Mouse (Mus musculus) forebrain, embryonic 14.5 days (tissue): Measurements from ENCODE around the gene Apbb2. TPM values are rescaled to one million over a fixed set of nuclear protein-coding genes. Genes with fewer than 3 reads are reported as not detected.
A peak's percentile ranks its signal among the peaks of the same experiment; 100 is the strongest.

Experiments
- ATAC-seq: fragments of 200-750 bp; cut with Nextera tagmentation; 2 replicates; pipeline ENCODE4 v1.8.0; 2017; ENCODE audit warnings: mild to moderate bottlenecking, moderate library complexity
- DNase-seq: peaks from one replicate; pipeline ENCODE4 v3.0.0-alpha.2; 2015; ENCODE audit warnings: low spot score
- H3K27ac ChIP-seq: fragments of 300-500 bp; sonication (generic); 2 replicates; pipeline ENCODE4 v1.5.1; 2014; ENCODE audit warnings: low read depth, mild to moderate bottlenecking, control low read depth, low read length, moderate library complexity
- H3K27me3 ChIP-seq: fragments of 300-500 bp; sonication (generic); replicated peaks from 2 replicates; pipeline ENCODE4 v1.6.1; 2014; ENCODE audit warnings: low read length, control low read depth, mixed read lengths; ENCODE audit not compliant: control insufficient read depth, insufficient read depth
- H3K36me3 ChIP-seq: fragments of 300-500 bp; sonication (generic); 2 replicates; pipeline ENCODE4 v1.6.1; 2014; ENCODE audit warnings: low read length, control low read depth; ENCODE audit not compliant: control insufficient read depth, insufficient read depth
- H3K4me1 ChIP-seq: fragments of 300-500 bp; sonication (generic); 2 replicates; pipeline ENCODE4 v1.6.1; 2014; ENCODE audit warnings: antibody characterized with exemption, low read length, control low read depth; ENCODE audit not compliant: control insufficient read depth, insufficient read depth
- H3K4me2 ChIP-seq: fragments of 300-500 bp; sonication (generic); 2 replicates; pipeline ENCODE4 v1.6.1; 2014; ENCODE audit warnings: mild to moderate bottlenecking, control low read depth, low read length
- H3K4me3 ChIP-seq: fragments of 300-500 bp; sonication (generic); 2 replicates; pipeline ENCODE4 v1.5.1; 2014; ENCODE audit warnings: low read depth, low read length, control low read depth
- H3K9ac ChIP-seq: fragments of 300-500 bp; sonication (generic); 2 replicates; pipeline ENCODE4 v1.6.1; 2014; ENCODE audit warnings: mild to moderate bottlenecking, low read length, control low read depth, moderate library complexity
- H3K9me3 ChIP-seq: fragments of 300-500 bp; sonication (generic); replicated peaks from 2 replicates; pipeline ENCODE4 v1.6.1; 2016; ENCODE audit warnings: low read length, control low read depth, mixed read lengths; ENCODE audit not compliant: control insufficient read depth
- WGBS: fragments of 180-500 bp; shearing (Covaris S2); extraction: QIAGEN DNeasy Blood & Tissue Kit; methylation state at CpG from one replicate; pipeline ENCODE4 v1.1.7; 2014; 5-methylcytosine and 5-hydroxymethylcytosine counted together
- polyA plus RNA-seq: library from polyadenylated mRNA; unstranded; fragments of >200 nt; fragmentation: Nextera tagmentation; extraction: Ambion mirVana; gene quantifications from 2 replicates; pipeline ENCODE4 v1.2.1, GENCODE M21; 2014

Gene Apbb2
- polyA plus RNA-seq, 1 experiment from 2014 or later: 60.6 TPM

DNA sequence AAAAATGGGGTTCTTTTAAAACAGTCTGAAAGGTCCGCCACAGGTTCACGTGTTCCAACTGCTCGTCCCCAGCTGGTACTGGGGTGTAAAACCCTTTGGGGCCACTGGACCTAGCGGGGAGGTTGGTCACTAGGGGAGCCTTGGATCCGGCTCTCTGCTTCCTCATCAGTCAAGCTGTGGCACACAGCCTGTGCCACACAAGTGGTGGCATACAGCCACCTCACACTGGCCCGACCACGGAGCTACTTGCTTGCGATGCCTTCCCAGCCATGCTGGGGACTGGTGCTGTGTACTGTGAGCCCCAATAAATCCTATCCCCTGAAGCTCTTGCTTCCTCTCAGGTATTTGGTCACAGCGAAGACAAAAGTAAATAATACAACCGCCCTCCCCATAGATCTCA is 142.3 kb downstream of the Apbb2 start:
- Histone ChIP-seq H3K27ac (no peak overlapping the region), H3K4me3 (no peak overlapping the region), H3K9me3 (no peaks in the 10 kb centered on the region), H3K9ac (no peak overlapping the region), H3K4me2 (no peak overlapping the region), H3K36me3 (no peaks in the 10 kb centered on the region), H3K4me1 (peaks cover 9% of the 10 kb centered on the region; the same call in 1 of the 2 replicates), H3K27me3 (no peaks in the 10 kb centered on the region)
- no peak for ATAC-seq
- no peak for DNase-seq
- 91% methylated on average over 10 of the region's 10 CpGs for WGBS

GRCm38 (mm10) chr5:66475824-66476223 is 142.8 kb downstream of the Apbb2 start:
- Histone ChIP-seq H3K27me3 (no peaks in the 10 kb centered on the region), H3K9ac (no peak overlapping the region), H3K4me1 (peaks cover 9% of the 10 kb centered on the region; the same call in 1 of the 2 replicates), H3K27ac (no peak overlapping the region), H3K9me3 (no peaks in the 10 kb centered on the region), H3K4me3 (no peak overlapping the region), H3K36me3 (no peaks in the 10 kb centered on the region), H3K4me2 (no peak overlapping the region)
- ATAC-seq: no peak
- WGBS: 93% methylated on average over 6 of the region's 6 CpGs
- DNase-seq: no peak

GRCm38 (mm10) chr5:66474153-66474552 is 144.4 kb downstream of the Apbb2 start:
- Histone ChIP-seq H3K27me3 (no peaks in the 10 kb centered on the region), H3K9me3 (no peaks in the 10 kb centered on the region), H3K36me3 (no peaks in the 10 kb centered on the region), H3K4me1 (peaks cover 9% of the 10 kb centered on the region; the same call in 1 of the 2 replicates), H3K27ac (peak overlapping the region; percentile 73), H3K4me2 (no peak overlapping the region), H3K9ac (0 out of 2 replicates have a peak overlapping the region, but pooled peaks have one; percentile 21), H3K4me3 (no peak overlapping the region)
- peak; percentile 22 for DNase-seq
- ATAC-seq: peak; percentile 67; the same call in 1 of the 2 replicates
- 52% methylated on average over 11 of the region's 11 CpGs for WGBS

DNA sequence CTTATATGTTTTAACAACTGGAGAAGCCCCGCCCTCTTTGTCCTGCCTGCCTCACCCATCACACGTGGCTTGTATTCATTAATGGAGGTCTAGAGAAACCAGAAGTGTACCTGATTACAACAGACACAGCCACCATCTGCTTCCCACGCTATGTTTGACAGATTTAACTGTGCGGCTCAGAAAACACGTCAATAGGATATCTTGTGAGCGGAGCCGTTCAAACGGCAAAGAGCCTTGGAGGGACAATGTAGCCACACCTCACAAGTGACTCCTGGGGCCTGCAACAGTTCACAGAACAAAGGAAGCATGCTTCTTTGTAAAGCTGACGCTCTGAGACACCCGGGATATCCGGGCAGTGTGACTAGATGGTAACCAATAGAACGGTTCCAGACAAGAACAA is 145.0 kb downstream of the Apbb2 start:
- Histone ChIP-seq H3K4me2 (0 out of 2 replicates have a peak overlapping the region, but pooled peaks have one; percentile 20), H3K27me3 (no peaks in the 10 kb centered on the region), H3K9ac (peak overlapping the region; percentile 22), H3K27ac (peak overlapping the region; percentile 73), H3K4me1 (peaks cover 9% of the 10 kb centered on the region; the same call in 1 of the 2 replicates), H3K9me3 (no peaks in the 10 kb centered on the region), H3K4me3 (no peak overlapping the region), H3K36me3 (no peaks in the 10 kb centered on the region)
- peak; percentile 81 for ATAC-seq
- WGBS: 11% methylated on average over 12 of the region's 12 CpGs
- DNase-seq: peak; percentile 73

DNA sequence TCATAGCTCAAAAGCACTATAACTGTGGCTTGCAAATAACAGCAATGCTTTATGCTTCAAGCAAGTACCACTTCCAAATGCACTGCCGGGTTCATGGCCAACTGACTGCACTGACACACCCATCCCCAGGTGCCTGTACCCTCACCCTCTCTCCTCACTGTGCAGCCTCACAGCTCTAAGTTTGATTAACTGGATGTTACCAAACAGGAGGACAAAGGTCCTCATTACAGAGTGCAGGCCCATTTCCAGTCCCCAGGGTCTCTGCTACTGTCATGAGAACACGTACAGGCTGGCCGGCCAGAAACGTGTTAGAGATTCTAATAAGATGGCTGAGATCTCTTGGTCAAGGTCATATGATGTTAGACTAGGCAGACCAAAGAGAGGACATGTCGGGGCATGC is 147.7 kb downstream of the Apbb2 start:
- Histone ChIP-seq H3K9ac (no peak overlapping the region), H3K27me3 (no peaks in the 10 kb centered on the region), H3K4me2 (no peak overlapping the region), H3K9me3 (no peaks in the 10 kb centered on the region), H3K4me3 (no peak overlapping the region), H3K27ac (no peak overlapping the region), H3K36me3 (no peaks in the 10 kb centered on the region), H3K4me1 (peaks cover 9% of the 10 kb centered on the region; the same call in 1 of the 2 replicates)
- DNase-seq (no peak), ATAC-seq (no peak)
- whole genome bisulfite sequencing: 90% methylated on average over 5 of the region's 5 CpGs

DNA sequence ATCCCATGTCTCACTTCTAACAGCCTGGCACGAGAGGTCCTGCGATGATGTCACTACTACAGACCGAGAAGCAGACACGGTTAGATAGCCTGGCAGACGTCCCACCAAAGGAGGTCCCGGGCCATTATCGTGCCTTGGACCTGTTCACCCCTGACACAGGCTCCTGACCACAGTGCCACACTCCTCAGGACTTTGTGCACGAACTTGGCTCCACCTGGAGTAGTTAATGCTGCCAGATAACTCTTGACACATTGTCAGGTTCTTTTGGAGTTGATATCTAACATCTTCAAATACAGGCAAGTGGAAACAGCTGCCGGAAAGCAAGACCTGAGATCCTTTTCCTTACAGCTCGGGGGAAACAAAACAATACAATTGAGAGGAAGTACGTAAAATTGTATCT is 148.9 kb downstream of the Apbb2 start:
- Histone ChIP-seq H3K4me2 (no peak overlapping the region), H3K27ac (no peak overlapping the region), H3K4me3 (no peak overlapping the region), H3K27me3 (no peaks in the 10 kb centered on the region), H3K9me3 (no peaks in the 10 kb centered on the region), H3K9ac (no peak overlapping the region), H3K4me1 (peaks cover 9% of the 10 kb centered on the region; the same call in 1 of the 2 replicates), H3K36me3 (no peaks in the 10 kb centered on the region)
- no peak for ATAC-seq
- WGBS: 87% methylated on average over 11 of the region's 11 CpGs
- DNase-seq: no peak

DNA sequence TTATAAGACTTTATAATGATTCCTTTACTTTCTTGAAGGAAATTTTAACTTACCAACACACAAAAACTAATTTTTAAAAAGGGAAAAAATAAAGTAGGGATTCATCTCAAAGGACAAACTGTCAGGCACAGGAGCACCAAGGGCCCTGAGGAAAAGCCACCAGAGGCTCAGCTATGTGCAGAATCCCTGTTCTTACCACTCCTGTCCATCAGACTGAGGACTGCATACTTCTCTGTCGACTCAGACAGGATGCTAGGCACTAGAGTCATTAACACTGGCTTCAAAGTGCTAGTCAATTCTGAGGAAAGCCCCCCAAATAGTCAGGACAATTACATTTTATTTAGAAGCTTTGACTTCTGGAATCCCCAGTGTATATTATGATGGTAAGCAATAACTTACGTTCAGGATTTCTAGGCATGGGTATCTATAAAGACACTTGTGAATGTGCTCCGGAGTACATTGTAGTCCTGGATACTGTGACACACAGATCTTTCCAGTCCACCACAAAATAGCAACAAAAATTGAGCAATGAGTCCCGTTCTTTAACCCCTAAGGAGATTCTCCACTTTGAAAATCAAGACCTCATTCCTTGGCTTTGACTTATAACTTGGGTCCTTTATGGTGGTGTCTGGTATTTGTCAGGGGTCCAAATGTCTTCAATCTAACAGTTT is 150.1 kb downstream of the Apbb2 start:
- Histone ChIP-seq H3K4me2 (no peak overlapping the region), H3K36me3 (no peaks in the 10 kb centered on the region), H3K27ac (no peak overlapping the region), H3K9me3 (no peaks in the 10 kb centered on the region), H3K9ac (no peak overlapping the region), H3K4me1 (peaks cover 2% of the 10 kb centered on the region; the same call in 1 of the 2 replicates), H3K27me3 (no peaks in the 10 kb centered on the region), H3K4me3 (no peak overlapping the region)
- WGBS: 85% methylated on average over 4 of the region's 4 CpGs
- DNase-seq (no peak), ATAC-seq (no peak)

- H3K27me3 ChIP-seq: no peaks in the 10 kb centered on the region
- ATAC-seq: no peak
- no peak for DNase-seq
- 86% methylated on average over 8 of the region's 8 CpGs for whole genome bisulfite sequencing
- H3K9me3 ChIP-seq: no peaks in the 10 kb centered on the region
- no peak overlapping the region for H3K27ac ChIP-seq
- H3K36me3 ChIP-seq: no peaks in the 10 kb centered on the region
- H3K4me2 ChIP-seq: no peak overlapping the region
- H3K4me3 ChIP-seq: no peak overlapping the region
- H3K4me1 ChIP-seq: no peaks in the 10 kb centered on the region
- H3K9ac ChIP-seq: no peak overlapping the region
Observed at GRCm38 (mm10) chr5:66462665-66463064, 155.9 kb downstream of the Apbb2 start.

DNA sequence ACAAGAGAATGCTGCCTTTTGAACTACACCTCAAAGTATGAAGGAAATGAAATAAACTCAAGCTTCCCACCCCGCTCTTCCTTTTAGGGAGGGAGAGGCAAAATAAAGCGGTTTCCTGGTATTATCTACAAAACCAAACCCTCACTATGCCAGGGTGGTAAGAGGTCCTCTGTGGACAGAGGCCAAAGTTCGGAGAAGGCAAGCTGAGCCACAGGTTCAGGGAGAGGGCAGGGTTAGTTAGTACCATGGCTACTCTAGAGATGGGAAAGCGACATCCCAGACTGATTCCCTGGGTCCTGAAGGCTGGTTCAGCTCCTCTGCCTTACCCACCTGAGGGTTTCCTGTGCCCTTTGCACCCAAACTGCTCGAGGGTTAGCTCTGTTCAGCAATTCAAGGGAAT is 159.7 kb downstream of the Apbb2 start:
- no peak overlapping the region for H3K9ac ChIP-seq
- H3K4me1 ChIP-seq: no peaks in the 10 kb centered on the region
- WGBS: 90% methylated on average over 5 of the region's 5 CpGs

More for the DNA sequence above, 159.7 kb downstream of the Apbb2 start:
- no peaks in the 10 kb centered on the region for H3K27me3 ChIP-seq
- no peak overlapping the region for H3K4me2 ChIP-seq
- no peaks in the 10 kb centered on the region for H3K36me3 ChIP-seq
- H3K27ac ChIP-seq: no peak overlapping the region
- DNase-seq (no peak), ATAC-seq (no peak)
- H3K9me3 ChIP-seq: no peaks in the 10 kb centered on the region
- no peak overlapping the region for H3K4me3 ChIP-seq
